Mouse (Mus musculus): ENCODE measurements around the gene Ric3. TPM values are rescaled to one million over a fixed set of nuclear protein-coding genes. Genes with fewer than 3 reads are reported as not detected.

The Ric3 gene
- polyA plus RNA-seq, 1 experiment from 2014 or later, result 2.1 TPM

GRCm38 (mm10) chr7:108985934-108986708, 97.0 kb downstream of the Ric3 start:
- Histone ChIP-seq H3K27me3 (no peaks in the 10 kb centered on the region), H3K4me1 (no peaks in the 10 kb centered on the region), H3K9ac (no peak overlapping the region), H3K36me3 (no peaks in the 10 kb centered on the region), H3K4me2 (no peak overlapping the region), H3K9me3 (replicated peaks) (no peaks in the 10 kb centered on the region), H3K27ac (no peak overlapping the region), H3K4me3 (replicated peaks) (no peak overlapping the region)
- WGBS, result 85% methylated on average over 3 of the region's 3 CpGs
- no peak for ATAC-seq (replicated peaks; ENCODE audit: low FRiP score)

Other genes with a start within 250 kb of the Ric3 start
- gene Olfr516, start 232.8 kb downstream of the Ric3 start, polyA plus RNA-seq (2015; fragmentation: Nextera tagmentation; extraction: Ambion mirVana), result not detected in 2 replicates
- not detected in 2 replicates for gene Olfr517, start 211.0 kb downstream of the Ric3 start, polyA plus RNA-seq (2015; fragmentation: Nextera tagmentation; extraction: Ambion mirVana)
- not detected in 2 replicates for gene Olfr518, start 198.3 kb downstream of the Ric3 start, polyA plus RNA-seq (2015; fragmentation: Nextera tagmentation; extraction: Ambion mirVana)
- not detected in 2 replicates for gene Olfr519, start 188.9 kb downstream of the Ric3 start, polyA plus RNA-seq (2015; fragmentation: Nextera tagmentation; extraction: Ambion mirVana)
- gene Nlrp10, start 153.2 kb downstream of the Ric3 start, polyA plus RNA-seq (2015; fragmentation: Nextera tagmentation; extraction: Ambion mirVana), result 0.06 TPM in 1 of 2 replicates, not detected in the other
- 83.1 and 86.6 TPM in 2 replicates for gene Eif3f, start 148.9 kb downstream of the Ric3 start, polyA plus RNA-seq (2015; fragmentation: Nextera tagmentation; extraction: Ambion mirVana)
- 1.4 and 2.4 TPM in 2 replicates for gene Tub, start 133.0 kb downstream of the Ric3 start, polyA plus RNA-seq (2015; fragmentation: Nextera tagmentation; extraction: Ambion mirVana)
- gene Lmo1, start 91.9 kb upstream of the Ric3 start, polyA plus RNA-seq (2015; fragmentation: Nextera tagmentation; extraction: Ambion mirVana), result 8.9 and 9.0 TPM in 2 replicates